Mouse (Mus musculus): ENCODE measurements around the gene Atp6v1a. TPM values are rescaled to one million over a fixed set of nuclear protein-coding genes. Genes with fewer than 3 reads are reported as not detected.

Atp6v1a gene
- total RNA-seq, 1 experiment from 2014 or later = 49.7 TPM

DNA sequence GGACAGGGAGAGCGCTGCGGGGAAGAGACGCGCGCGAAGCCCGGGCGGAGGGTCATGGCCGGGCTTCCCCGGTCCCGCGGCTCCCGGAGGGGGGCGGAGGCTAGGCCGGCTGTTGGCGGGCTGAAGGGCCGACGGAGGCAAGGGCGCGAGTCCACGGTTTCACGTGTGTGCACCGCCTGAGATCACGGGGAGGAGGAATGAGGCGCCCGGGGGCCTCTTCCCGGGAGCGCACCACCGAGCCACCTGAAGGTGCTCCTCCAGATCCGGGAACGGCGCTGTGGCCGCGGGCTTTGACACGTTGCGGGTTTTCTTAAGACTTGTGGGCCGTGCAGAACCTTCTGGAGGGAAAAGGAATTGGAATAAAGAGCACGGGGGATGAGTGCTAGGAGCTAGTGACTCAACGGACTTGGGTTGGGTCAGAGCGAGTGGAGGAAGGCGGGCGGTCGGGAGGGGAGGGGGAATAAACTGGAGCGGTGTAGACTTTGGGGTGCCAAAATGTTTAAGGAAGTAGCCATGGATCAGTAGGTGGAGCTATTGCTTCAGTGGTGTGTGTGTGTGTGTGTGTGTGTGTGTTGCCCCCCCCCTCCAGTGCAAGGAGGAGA lies 782 bp upstream of the Atp6v1a start:
- ATAC-seq (ENCODE audit: extremely low read depth, insufficient number of reproducible peaks, low FRiP score, poor library complexity, severe bottlenecking) = peak; percentile 57

DNA sequence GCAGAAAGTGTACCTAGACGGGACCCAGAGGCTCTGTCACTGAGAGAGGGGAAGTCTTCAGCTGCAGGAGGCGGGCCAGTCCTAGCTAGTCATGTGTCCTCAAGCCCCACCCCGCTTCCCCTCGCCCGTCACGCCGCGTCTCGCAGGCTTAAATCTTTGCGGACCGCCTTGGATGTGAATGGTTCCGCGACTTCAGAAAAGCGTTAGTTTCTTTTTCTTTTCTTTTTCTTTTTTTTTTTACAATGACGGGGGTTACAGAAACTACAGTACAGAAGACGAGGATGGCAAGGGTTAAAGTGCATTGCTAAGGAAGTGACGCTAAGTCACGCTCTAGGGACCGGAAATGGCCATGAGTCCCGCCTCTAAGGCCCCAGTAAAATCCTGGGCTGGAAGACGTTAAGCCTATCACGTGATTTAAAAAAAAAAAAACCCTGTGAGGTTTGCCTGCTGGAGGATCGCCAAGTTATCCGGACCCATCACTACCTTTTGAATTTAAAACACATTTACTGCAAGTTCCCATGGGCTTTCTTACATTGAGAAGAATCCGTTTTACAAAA lies 448 bp downstream of the Atp6v1a start:
- peak; percentile 80 for ATAC-seq (ENCODE audit: extremely low read depth, insufficient number of reproducible peaks, low FRiP score, poor library complexity, severe bottlenecking)

DNA sequence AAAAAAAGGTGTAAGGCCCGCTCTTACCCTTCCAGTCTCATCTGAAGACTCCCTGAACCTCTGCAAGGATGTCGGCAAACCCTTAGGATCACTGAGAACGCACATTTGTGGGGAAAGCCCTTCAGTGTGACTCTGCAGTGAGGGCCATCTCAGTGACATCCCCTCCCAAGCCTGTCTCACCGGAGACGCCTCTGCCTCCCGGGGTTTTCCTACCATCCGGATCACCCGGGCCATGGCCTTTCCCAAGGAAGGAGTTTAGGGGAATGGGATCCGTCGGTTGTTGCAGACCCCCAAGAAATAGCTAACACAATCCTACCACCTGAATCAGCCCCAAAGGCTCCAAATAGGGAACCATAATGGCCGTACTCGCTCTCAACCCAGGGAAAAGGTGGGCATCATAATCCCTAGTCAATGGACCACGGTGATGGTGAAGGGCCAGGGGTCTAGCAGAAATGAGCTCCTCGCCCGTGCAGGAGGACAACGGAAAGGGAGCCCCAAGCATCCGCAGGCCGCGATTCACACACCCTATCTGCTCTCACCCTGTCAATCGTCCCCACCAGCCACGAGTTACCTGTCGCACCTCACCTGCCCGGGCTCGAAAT lies 1.0 kb downstream of the Atp6v1a start:
- ATAC-seq (ENCODE audit: extremely low read depth, insufficient number of reproducible peaks, low FRiP score, poor library complexity, severe bottlenecking) = no peak

DNA sequence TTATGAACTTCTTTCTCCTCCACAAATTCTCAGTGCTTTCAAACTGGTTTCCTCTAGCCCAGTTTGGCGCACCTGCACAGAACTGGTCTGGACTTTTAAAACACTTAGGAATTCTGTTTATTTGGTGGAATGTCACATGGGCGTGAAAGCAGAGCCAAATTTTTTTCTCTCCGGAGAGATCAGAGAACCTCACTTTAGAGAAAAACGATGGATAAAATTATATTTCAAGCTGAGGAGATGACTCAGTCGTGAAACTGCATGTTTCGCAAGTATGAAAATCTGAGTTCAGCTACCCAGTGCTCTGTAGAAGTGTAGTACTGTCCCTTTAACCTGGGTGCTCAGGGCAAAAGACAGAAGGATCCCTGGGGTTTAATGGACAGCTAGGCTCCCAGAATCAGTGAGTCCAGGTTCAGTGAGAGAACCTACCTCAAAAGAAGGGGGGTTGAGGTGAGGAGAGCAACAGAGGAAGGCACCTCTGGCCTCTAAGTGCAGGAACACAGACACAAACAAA lies 2.9 kb downstream of the Atp6v1a start:
- ATAC-seq (ENCODE audit: extremely low read depth, insufficient number of reproducible peaks, low FRiP score, poor library complexity, severe bottlenecking) = no peak

DNA sequence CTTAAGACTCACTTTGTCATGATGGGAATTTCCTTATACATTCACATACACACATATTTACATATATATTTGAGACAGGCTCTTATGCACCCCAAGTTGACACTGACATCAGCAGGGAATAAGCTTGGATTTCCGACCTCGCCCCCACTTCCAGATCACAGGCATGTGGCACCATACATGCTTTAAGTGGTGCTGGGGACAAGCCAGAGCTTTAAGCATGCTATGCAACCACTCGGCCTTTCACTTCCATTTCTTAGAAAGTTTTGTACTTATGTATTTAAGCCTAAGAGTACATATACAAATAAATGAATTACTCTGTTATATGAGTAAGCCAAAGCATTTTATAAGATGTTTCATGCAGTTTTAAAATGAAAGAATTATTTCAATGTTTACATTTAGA lies 6.3 kb downstream of the Atp6v1a start:
- no peak for ATAC-seq (ENCODE audit: extremely low read depth, insufficient number of reproducible peaks, low FRiP score, poor library complexity, severe bottlenecking)

DNA sequence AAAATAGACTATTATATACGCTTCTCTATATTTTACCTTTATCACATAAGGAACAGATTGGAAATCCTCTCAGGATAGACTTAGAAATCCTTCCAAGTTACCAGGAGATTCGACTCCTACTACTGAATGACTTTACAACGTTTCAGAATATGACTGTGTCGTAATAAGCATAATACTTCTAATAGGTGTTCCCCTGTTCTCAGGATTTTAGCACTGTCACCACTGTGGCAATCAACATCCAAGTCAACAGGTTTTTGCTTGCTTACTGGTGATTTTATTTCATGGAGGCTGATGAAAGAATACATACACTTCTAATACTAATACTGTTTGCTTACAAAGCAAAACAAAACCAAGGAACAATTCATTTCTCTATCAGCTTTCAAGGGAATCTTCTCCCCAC lies 7.2 kb downstream of the Atp6v1a start:
- no peak for ATAC-seq (ENCODE audit: extremely low read depth, insufficient number of reproducible peaks, low FRiP score, poor library complexity, severe bottlenecking)

DNA sequence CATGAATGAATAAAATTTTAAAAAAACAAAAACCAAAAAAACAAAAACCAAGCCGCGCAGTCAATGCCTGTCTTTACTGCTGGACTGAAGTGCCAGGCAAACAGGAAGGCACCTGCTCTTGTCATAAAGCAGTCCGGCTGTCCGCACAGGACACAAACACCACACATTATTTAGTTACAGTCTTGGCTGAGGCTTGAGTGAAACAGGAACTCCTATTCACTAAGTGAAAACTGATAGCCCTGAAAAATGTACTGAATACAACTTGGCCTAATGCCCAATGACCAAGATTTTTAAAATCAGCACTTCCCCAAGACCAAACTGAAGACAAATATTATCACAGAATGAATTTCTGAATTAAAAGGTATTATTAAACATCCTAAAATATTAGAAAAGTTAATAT lies 13.1 kb downstream of the Atp6v1a start:
- no peak for ATAC-seq (ENCODE audit: extremely low read depth, insufficient number of reproducible peaks, low FRiP score, poor library complexity, severe bottlenecking)

DNA sequence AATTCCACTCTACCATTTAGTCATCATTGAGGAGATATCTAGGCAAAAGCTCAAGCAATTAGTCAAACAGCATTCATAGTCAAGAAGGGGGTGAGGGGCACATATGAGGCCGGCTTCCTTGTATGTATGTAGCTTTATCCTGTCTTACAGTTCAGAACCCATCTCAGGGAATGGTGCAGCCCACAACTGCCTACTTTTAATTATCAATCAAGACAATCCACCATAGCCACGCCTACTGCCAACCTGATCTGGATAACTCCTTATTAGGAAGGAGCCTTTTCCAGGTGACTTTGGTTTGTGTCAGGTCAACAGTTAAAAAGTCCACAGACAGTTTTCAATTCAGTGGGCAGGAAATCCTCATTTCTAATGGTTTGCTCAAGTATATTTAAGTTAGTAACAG lies 14.1 kb downstream of the Atp6v1a start:
- no peak for ATAC-seq (ENCODE audit: extremely low read depth, insufficient number of reproducible peaks, low FRiP score, poor library complexity, severe bottlenecking)

DNA sequence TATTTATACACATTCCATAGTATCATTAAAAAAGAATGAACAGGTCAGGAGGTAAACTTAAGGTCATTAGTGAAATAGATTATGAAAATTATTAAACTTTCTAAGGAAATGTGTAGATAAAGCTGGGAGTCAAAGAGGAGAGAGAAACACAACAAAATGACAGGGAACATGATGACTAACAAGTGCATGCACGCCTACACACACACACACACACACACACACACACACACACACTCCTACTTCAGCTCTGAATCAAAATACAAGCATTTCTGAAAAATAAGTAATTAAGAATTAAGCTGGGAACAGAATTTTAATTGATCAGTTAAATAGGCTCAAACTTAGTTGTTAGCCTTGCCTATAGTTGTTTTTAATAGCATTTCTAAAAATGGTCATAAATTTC lies 14.8 kb downstream of the Atp6v1a start:
- no peak for ATAC-seq (ENCODE audit: extremely low read depth, insufficient number of reproducible peaks, low FRiP score, poor library complexity, severe bottlenecking)

DNA sequence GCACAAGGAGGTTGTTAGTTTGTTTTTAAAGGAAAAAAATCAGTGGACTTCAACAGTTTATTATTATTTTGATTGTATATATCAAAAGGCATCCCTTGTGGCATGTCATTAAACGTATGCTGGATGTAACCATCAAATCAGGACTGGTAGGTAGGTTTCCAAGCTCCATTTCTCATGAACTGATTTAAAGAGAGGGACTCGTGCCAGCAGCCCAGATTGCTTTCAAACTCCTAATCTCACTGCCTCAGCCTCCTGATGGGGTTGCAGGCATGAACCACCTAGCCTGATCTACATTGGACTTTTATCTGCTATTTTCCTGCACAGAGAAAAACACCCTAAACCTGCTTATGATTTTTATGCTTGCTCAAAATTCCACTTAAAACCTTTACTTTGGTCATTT lies 15.7 kb downstream of the Atp6v1a start:
- ATAC-seq (ENCODE audit: extremely low read depth, insufficient number of reproducible peaks, low FRiP score, poor library complexity, severe bottlenecking) = no peak

DNA sequence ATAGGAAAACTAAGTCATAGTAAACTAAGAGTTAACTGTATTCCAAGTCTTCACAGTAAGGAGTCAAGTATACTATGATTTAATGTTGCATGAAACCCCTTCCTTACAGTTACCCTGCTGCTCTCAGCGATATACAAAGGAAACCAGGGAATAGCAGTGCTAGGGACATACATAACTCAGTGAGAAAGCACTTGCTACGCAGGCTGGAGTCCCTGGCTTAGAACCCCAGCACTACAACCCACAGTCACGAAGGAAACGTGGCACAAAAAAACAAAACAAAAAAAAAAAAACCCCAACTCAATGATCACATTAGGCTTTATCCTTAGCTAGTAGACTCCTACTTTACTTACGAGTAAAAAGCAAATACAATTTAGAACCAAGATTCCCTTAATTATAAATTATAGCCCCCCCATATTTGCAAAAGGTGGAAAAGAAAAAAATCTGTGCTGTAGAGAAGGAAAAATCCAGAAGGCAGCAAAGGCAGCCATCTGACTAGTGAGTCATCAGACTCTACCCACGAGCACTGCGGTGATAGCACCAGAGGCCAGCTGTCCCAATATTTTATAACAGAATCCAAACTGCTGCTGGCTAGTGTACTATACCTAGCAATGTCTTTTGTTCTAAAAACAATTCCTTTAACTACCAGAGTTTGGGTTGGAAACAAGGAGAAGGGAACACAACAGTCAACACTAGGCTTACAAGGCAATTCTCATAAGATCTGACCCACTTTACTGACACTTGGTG lies 16.4 kb downstream of the Atp6v1a start:
- ATAC-seq (ENCODE audit: extremely low read depth, insufficient number of reproducible peaks, low FRiP score, poor library complexity, severe bottlenecking) = no peak

DNA sequence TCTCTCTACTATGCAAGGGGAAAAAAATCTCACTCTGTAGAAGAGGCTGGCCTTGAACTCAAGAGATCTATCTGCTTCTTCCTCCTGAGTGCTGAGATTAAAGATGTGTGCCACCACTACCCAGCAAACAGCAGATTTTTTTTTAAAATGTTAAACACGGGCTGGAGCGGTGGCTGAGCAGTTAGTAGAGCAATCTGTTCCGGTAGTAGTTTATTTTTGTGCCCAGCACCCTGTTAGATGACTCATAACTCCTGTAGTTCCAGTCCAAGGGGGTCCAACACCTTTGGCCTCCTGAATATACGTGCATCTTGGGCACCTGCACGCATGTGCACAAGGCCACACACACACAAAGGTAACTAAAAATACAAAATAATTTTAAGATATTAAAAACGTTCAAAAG lies 16.9 kb downstream of the Atp6v1a start:
- no peak for ATAC-seq (ENCODE audit: extremely low read depth, insufficient number of reproducible peaks, low FRiP score, poor library complexity, severe bottlenecking)

DNA sequence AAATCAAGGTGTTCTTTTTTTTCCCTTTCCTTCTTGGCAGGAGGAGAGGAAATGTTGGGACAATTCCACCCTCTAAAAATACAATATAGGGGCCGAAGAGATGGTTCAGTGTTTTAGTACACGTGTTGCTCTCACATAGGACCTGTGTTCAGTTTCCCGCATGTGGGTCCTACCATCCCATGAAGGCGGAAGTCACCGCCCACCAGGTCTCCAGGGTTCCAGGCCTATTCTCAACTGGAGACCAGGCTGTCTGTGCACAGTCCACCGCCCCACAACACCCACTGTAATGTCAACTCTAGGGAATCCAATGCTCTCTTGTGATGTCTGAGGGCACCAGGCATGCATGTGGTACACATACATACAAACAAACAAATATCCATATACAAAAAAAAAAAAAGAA lies 17.4 kb downstream of the Atp6v1a start:
- ATAC-seq (ENCODE audit: extremely low read depth, insufficient number of reproducible peaks, low FRiP score, poor library complexity, severe bottlenecking) = no peak

DNA sequence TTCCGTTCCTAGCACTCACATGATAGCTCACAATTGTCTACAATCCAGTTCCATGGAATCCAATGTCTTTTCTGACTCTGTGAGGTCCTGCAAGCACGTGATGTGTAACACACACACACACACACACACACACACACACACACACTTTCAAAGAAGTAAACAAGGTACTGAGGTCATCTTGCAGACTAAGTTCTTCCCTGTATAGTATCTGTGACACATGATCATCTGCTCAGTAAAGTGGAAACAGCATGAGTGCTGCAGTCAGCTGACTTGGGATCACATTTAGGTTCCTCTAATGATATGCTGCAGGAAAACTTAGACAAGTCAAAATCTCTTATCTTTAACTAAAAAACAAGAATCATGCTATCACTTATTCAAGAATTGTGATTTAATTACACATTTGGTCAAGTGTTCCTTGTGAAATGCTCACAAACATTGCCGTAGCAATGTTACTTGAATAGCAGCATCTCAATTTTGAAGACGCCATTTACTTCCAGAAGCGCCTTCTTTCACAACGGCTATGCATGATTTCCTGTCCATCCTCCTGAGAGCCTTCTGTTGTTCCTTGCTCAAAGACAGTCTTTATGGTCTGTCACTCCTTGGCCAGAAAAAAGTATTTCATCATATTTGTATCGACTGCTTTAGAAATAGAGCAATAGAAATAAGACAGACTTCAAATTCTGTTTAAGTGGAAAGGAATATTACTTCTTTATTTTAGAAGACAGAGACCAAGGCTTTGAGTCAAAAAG lies 19.6 kb downstream of the Atp6v1a start:
- no peak for ATAC-seq (ENCODE audit: extremely low read depth, insufficient number of reproducible peaks, low FRiP score, poor library complexity, severe bottlenecking)

DNA sequence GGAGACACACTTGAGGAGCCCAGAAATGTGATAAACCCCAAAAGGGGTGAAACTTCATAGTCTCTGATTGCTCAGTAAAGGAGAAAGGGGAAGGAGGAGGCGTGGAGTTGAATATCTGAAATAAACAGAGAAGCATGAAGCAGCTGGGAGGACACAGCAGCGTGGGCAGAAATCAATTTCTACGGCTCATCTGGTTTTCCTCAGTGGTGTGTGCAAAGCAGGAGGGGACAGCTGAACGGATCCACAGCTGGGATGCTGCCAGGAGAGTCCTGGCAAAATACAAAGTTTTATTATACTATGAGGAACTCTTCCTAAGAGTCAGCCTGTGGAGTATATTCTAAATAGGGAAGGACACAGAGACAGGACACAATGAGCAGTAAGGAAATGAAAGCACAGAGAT lies 30.5 kb downstream of the Atp6v1a start:
- no peak for ATAC-seq (ENCODE audit: extremely low read depth, insufficient number of reproducible peaks, low FRiP score, poor library complexity, severe bottlenecking)

DNA sequence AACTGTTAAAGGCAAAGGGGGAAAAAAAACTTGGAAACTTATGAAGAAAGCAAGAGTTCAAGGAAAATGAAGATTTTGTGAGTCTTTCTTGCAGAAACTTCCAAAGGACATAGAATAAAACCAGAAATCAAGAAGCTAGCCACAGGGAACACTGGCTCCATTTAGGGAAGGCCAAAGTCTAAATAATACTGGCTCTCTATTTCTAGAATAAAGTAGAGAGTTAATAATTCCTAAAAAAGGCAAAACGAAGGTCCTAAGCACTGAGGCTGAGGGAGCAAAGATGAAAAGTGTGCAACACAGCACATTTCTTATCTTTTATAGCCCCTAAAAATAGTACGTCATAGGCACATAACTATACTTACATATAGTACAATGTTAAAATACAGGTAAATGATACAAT lies 34.3 kb downstream of the Atp6v1a start:
- no peak for ATAC-seq (ENCODE audit: extremely low read depth, insufficient number of reproducible peaks, low FRiP score, poor library complexity, severe bottlenecking)

DNA sequence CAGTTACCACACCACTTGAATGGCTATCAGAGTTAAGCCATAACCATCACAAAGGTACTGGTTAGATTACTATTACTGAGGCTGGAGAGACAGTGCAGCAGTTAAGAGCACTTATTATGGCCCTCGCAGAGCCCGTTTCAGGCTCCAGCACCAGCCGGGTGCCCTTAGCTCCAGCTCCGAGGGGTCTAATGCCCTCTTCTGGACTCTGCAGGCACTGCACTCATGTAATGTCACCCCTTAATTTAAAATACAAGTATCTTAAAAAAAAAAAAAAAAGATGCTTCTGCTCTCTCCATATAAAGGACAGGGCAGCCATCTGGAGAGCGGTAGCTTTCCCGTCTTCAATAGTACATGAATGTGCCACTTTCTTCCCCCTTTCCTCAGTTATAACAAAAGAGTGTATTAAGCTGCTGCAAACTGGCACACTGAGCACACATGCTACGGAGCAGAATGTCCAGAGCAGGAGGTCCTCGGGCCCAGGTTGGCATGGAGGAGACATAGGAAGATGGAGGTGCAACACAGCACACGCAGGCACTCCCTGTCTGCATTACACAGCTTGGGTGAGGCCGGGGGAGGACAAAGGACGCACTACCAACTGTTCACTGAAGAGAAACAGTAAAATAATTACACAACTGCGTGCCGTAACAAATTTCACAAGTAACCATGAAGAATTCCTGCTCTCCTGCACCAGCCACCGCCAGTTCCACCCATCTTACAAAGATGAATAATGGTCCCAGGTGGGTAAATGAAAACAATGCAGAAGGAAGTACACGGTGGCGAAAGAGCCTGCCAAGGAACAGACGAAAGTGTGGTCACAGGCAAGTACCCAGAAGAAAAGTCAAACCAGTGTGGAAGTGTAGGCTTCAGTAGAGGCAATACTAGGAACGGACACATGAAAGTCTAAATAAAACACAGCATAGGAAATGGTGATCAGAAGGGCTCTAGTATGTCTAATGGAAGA lies 35.4 kb downstream of the Atp6v1a start:
- no peak for ATAC-seq (ENCODE audit: extremely low read depth, insufficient number of reproducible peaks, low FRiP score, poor library complexity, severe bottlenecking)

DNA sequence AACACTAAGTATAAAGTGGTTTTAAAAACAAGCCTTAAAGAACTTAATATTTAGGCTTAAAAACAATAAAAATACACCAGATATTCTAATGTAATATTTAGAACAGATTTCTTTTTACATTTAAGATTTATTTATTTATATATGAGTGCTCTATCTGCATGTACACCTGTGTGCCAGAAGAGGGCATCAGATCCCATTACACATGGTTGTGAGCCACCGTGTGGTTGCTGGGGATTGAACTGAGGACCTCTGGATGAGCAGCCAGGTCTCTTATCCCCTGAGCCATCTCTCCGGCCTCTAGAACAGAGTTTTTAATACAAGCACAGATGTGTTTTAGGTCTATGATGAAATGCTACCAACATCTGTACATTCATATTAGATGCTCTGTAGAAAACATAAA lies 36.6 kb downstream of the Atp6v1a start:
- ATAC-seq (ENCODE audit: extremely low read depth, insufficient number of reproducible peaks, low FRiP score, poor library complexity, severe bottlenecking) = no peak
